In the genomic region with DNA sequence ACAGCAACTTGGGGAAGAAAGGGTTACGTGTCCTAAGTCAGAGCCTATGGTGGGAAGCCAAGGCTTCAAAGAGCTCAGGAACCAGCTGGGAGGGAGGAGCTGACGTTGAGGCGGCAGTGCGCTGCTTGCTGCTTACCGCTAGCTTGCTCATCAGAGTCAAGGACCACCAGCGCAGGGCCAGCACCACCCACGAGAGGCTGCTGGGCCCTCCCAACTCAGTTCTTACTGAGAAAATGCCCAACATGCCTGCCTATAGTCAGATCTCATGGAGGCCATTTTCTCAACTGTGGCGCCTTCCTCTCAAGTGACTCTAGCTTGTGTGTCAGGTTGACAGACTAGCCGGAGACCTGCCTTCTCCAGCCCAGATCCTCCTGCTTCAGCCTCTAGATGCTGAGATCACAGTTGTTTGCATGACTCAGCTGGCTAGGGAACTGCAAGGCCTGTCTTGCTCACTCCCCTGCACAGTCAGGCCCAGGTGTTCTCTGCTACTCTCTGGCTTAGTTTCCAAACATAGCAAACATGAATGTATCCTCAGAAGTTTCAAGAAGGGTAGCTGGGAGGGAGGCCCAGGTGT, we compare ENCODE assay signal across 8 mouse cellular contexts. TPM values are rescaled to one million over a fixed set of nuclear protein-coding genes. Genes with fewer than 3 reads are reported as not detected.
DNase-seq lines count a peak whose midpoint lies in the region; ATAC-seq and TF ChIP-seq lines count a peak whose summit lies in the region.

No protein-coding gene starts in this region.

- H3K9ac ChIP-seq in heart, embryonic 11.5 days (ENCODE audit: low read depth, low read length): no peak overlapping the region
- H3K9ac ChIP-seq in heart, embryonic 14.5 days (ENCODE audit: low read length): peak overlapping the region; percentile 58
- H3K9ac ChIP-seq in liver, adult 2 months (ENCODE audit: low read depth, low read length): 0 out of 2 replicates have a peak overlapping the region, but pooled peaks have one; percentile 24

- no peaks in the 10 kb centered on the region for H3K9me3 ChIP-seq in heart, embryonic 11.5 days (replicated peaks; ENCODE audit: control insufficient read depth, low read length)
- no peaks in the 10 kb centered on the region for H3K9me3 ChIP-seq in heart, embryonic 14.5 days (ENCODE audit: control insufficient read depth, low read length)

- H3K4me3 ChIP-seq in heart, embryonic 11.5 days (ENCODE audit: low read depth, low read length): no peak overlapping the region
- H3K4me3 ChIP-seq in bone marrow macrophage, adult 2 months (ENCODE audit: insufficient read depth, low read length): no peak overlapping the region
- no peak overlapping the region for H3K4me3 ChIP-seq in heart, embryonic 14.5 days (ENCODE audit: control insufficient read depth in 1 of 2, insufficient read depth in 1 of 2, low read depth in 1 of 2, low read length in 2 of 2)
- no peak overlapping the region for H3K4me3 ChIP-seq in liver, adult 2 months (ENCODE audit: insufficient read depth, low read depth, low read length)

- intact Hi-C loops in heart, postnatal 14 days (cut with DNase I): loop anchor here (2.0 kb wide), 1 partner anchor 21 kb away; no protein-coding TSS in a partner anchor

- 26% methylated on average over 9 of the region's 9 CpGs for WGBS in heart, embryonic 11.5 days (ENCODE audit: insufficient replicate concordance)
- 21% methylated on average over 9 of the region's 9 CpGs for WGBS in heart, embryonic 14.5 days
- 32% methylated on average over 9 of the region's 9 CpGs for WGBS in liver, adult 2 months

- no peaks in the 10 kb centered on the region for H3K79me2 ChIP-seq in liver, adult 2 months (ENCODE audit: control insufficient read depth, insufficient read depth, low read length)

- peaks cover 49% of the 10 kb centered on the region for H3K4me1 ChIP-seq in heart, embryonic 11.5 days (ENCODE audit: control insufficient read depth, insufficient read depth, low read length)
- peaks cover 20% of the 10 kb centered on the region for H3K4me1 ChIP-seq in bone marrow macrophage, adult 2 months (ENCODE audit: control insufficient read depth, insufficient read depth, low read length)
- peaks cover 46 to 75% of the 10 kb centered on the region in 2 experiments for H3K4me1 ChIP-seq in heart, embryonic 14.5 days (ENCODE audit: control insufficient read depth in 2 of 2, insufficient read depth in 2 of 2, low read length in 2 of 2)
- H3K4me1 ChIP-seq in liver, adult 2 months (ENCODE audit: control insufficient read depth, insufficient read depth, low read length): peaks cover 25% of the 10 kb centered on the region

- no peaks in the 10 kb centered on the region for H3K27me3 ChIP-seq in heart, embryonic 11.5 days (ENCODE audit: control insufficient read depth, insufficient read depth, low read length)
- H3K27me3 ChIP-seq in heart, embryonic 14.5 days (ENCODE audit: control insufficient read depth, insufficient read depth, low read length): no peaks in the 10 kb centered on the region
- H3K27me3 ChIP-seq in liver, adult 2 months (ENCODE audit: control insufficient read depth, insufficient read depth, low read length): no peaks in the 10 kb centered on the region

- ATAC-seq in heart, embryonic 11.5 days (replicated peaks; ENCODE audit: insufficient number of reproducible peaks, low FRiP score, low TSS enrichment): no peak
- ATAC-seq in heart, embryonic 14.5 days (ENCODE audit: insufficient number of reproducible peaks, insufficient read depth, low FRiP score, low read depth): no peak
- ATAC-seq in neutrophil, adult 5-6 weeks (ENCODE audit: extremely low read depth, insufficient number of reproducible peaks, low FRiP score, poor library complexity, severe bottlenecking): 0 out of 2 replicates have a peak, but pooled peaks have one; percentile 10

- peak overlapping the region; percentile 4; the same call in 1 of the 2 replicates for H3K27ac ChIP-seq in heart, embryonic 11.5 days (ENCODE audit: low read depth, low read length)
- peak overlapping the region; percentile 13; the same call in 1 of the 2 replicates for H3K27ac ChIP-seq in bone marrow macrophage, adult 2 months (ENCODE audit: insufficient read depth, low read depth, low read length)
- peak overlapping the region; percentile 60 to 91; a peak in 3 of 4 replicates for H3K27ac ChIP-seq in heart, embryonic 14.5 days (replicated peaks in 1 of 2; ENCODE audit: control insufficient read depth in 1 of 2, insufficient read depth in 1 of 2, low read depth in 2 of 2, low read length in 2 of 2)
- H3K27ac ChIP-seq in liver, adult 2 months (replicated peaks; ENCODE audit: insufficient read depth, low read depth, low read length): peak overlapping the region; percentile 25

- no peaks in the 10 kb centered on the region for H3K36me3 ChIP-seq in heart, embryonic 11.5 days (ENCODE audit: control insufficient read depth, insufficient read depth, low read length)
- H3K36me3 ChIP-seq in heart, embryonic 14.5 days (ENCODE audit: control insufficient read depth, insufficient read depth, low read length): 0 out of 2 replicates have a peak, but pooled peaks cover 2% of the 10 kb centered on the region
- H3K36me3 ChIP-seq in liver, adult 2 months (ENCODE audit: control insufficient read depth, insufficient read depth, low read length): peaks cover 36% of the 10 kb centered on the region

- no peak for TF ChIP-seq CTCF in bone marrow macrophage, adult 2 months (IDR thresholded peaks at IDR 0.05; ENCODE audit: low read depth, low read length)
- peak; percentile 24; the same call in 1 of the 2 replicates for TF ChIP-seq CTCF in liver, adult 2 months (IDR thresholded peaks at IDR 0.05; ENCODE audit: low read depth, low read length)

- no peak for TF ChIP-seq POLR2A in bone marrow macrophage, adult 2 months (IDR thresholded peaks at IDR 0.05; ENCODE audit: borderline replicate concordance, low read depth, low read length)
- peak; percentile 28; the same call in 1 of the 2 replicates for TF ChIP-seq POLR2A in liver, adult 2 months (IDR thresholded peaks at IDR 0.05; ENCODE audit: extremely low read depth, insufficient read depth, low read length)

- no peak for DNase-seq in heart, postnatal 14 days
- peak; percentile 73 for DNase-seq in liver, adult 2 months (ENCODE audit: extremely low read depth, low read depth, low spot score)
- DNase-seq in spleen, postnatal 36 days (ENCODE audit: low spot score in 2 of 2): no peak
- DNase-seq in urinary bladder, postnatal 36 days (ENCODE audit: low spot score in 2 of 2): no peak

- H3K4me2 ChIP-seq in heart, embryonic 11.5 days: 0 out of 2 replicates have a peak overlapping the region, but pooled peaks have one; percentile 16
- peak overlapping the region; percentile 58 for H3K4me2 ChIP-seq in heart, embryonic 14.5 days (ENCODE audit: low read length)

RNA-seq across cellular contexts. Expression of gene Frmd8, which starts 51.7 kb away (rescaled TPM):
- polyA plus RNA-seq in heart, embryonic 11.5 days (2014; fragmentation: Nextera tagmentation; extraction: Ambion mirVana): 15.4 and 19.3 TPM in 2 replicates
- total RNA-seq in heart, postnatal 14 days (2021): 10 to 100 TPM; 15.6 to 15.8 TPM
- polyA plus RNA-seq in bone marrow macrophage, adult 2 months (2012; ENCODE audit: insufficient read depth, insufficient read length, missing spikeins): 24.6 and 25.2 TPM in 2 replicates
- 18.5 and 19.2 TPM in 2 replicates for polyA plus RNA-seq in heart, embryonic 14.5 days (2014; fragmentation: Nextera tagmentation; extraction: Ambion mirVana)
- 5.2 and 5.9 TPM in 2 replicates for total RNA-seq in liver, adult 2 months (2014; rRNA removed)
- polyA plus RNA-seq in liver, adult 2 months (2012; rRNA removed): 10.3 and 14.2 TPM in 2 replicates
- total RNA-seq in neutrophil, adult 5-6 weeks (2017): 32.9 and 38.6 TPM in 2 replicates

RNA-seq across cellular contexts. Expression of gene Scyl1, which starts 52.1 kb away (rescaled TPM):
- 54.8 and 59.4 TPM in 2 replicates for polyA plus RNA-seq in heart, embryonic 11.5 days (2014; fragmentation: Nextera tagmentation; extraction: Ambion mirVana)
- 10 to 100 TPM; 66.2 to 67.2 TPM for total RNA-seq in heart, postnatal 14 days (2021)
- polyA plus RNA-seq in bone marrow macrophage, adult 2 months (2012; ENCODE audit: insufficient read depth, insufficient read length, missing spikeins): 46.7 and 48.3 TPM in 2 replicates
- 56.9 and 62.3 TPM in 2 replicates for polyA plus RNA-seq in heart, embryonic 14.5 days (2014; fragmentation: Nextera tagmentation; extraction: Ambion mirVana)
- 28.9 and 35.9 TPM in 2 replicates for total RNA-seq in liver, adult 2 months (2014; rRNA removed)
- polyA plus RNA-seq in liver, adult 2 months (2012; rRNA removed): 40.9 and 46.6 TPM in 2 replicates
- total RNA-seq in neutrophil, adult 5-6 weeks (2017): 35.9 and 44.0 TPM in 2 replicates

RNA-seq across cellular contexts. Expression of gene Slc25a45, which starts 54.3 kb away (rescaled TPM):
- polyA plus RNA-seq in heart, embryonic 11.5 days (2014; fragmentation: Nextera tagmentation; extraction: Ambion mirVana): 2.1 and 2.3 TPM in 2 replicates
- total RNA-seq in heart, postnatal 14 days (2021): 1 to 10 TPM; 3.3 to 4.5 TPM
- 74.2 and 78.0 TPM in 2 replicates for polyA plus RNA-seq in bone marrow macrophage, adult 2 months (2012; ENCODE audit: insufficient read depth, insufficient read length, missing spikeins)
- polyA plus RNA-seq in heart, embryonic 14.5 days (2014; fragmentation: Nextera tagmentation; extraction: Ambion mirVana): 1.7 and 2.8 TPM in 2 replicates
- total RNA-seq in liver, adult 2 months (2014; rRNA removed): 8.6 and 13.0 TPM in 2 replicates
- polyA plus RNA-seq in liver, adult 2 months (2012; rRNA removed): 52.8 and 57.7 TPM in 2 replicates
- 56.6 and 64.7 TPM in 2 replicates for total RNA-seq in neutrophil, adult 5-6 weeks (2017)

Comparison
In these comparisons a context has a peak if more than half of its experiments do, and no peak if none do; other contexts are left out.
1. H3K27ac ChIP-seq: peak in every context shown above with its lines; median percentile 76 in heart, embryonic 14.5 days; 25 in liver, adult 2 months; 13 in bone marrow macrophage, adult 2 months; 4 in heart, embryonic 11.5 days.
2. RNA of gene Slc25a45, which starts 54.3 kb away (polyA plus RNA-seq): 74.2 to 78.0 TPM in bone marrow macrophage, adult 2 months and 52.8 to 57.7 TPM in liver, adult 2 months; 1.7 to 2.8 TPM in heart, embryonic 14.5 days and 2.1 to 2.3 TPM in heart, embryonic 11.5 days; every median in the first group is over 10 times any median in the second.